Mouse (Mus musculus) liver, embryonic 14.5 days (tissue): ENCODE measurements around the gene Popdc2. TPM values are rescaled to one million over a fixed set of nuclear protein-coding genes. Genes with fewer than 3 reads are reported as not detected.

Experiments
- ATAC-seq: fragments of 200-750 bp; cut with Nextera tagmentation; 2 replicates; pipeline ENCODE4 v1.8.0; 2017; ENCODE audit warnings: moderate number of reproducible peaks, mild to moderate bottlenecking, moderate library complexity; ENCODE audit not compliant: insufficient read depth
- DNase-seq, 3 experiments: peaks; one replicate each; pipeline ENCODE4 v3.0.0-alpha.2; 2012 to 2013; ENCODE audit warnings: low read depth in 3 of 3, low spot score in 3 of 3
- H3K27ac ChIP-seq: fragments of 300-500 bp; sonication (generic); 2 replicates; pipeline ENCODE4 v1.5.1; 2014; ENCODE audit warnings: moderate library complexity, mild to moderate bottlenecking, control low read depth, inconsistent platforms
- H3K27me3 ChIP-seq: fragments of 300-500 bp; sonication (generic); 2 replicates; pipeline ENCODE4 v1.6.1; 2014; ENCODE audit warnings: mild to moderate bottlenecking, low read length, moderate library complexity; ENCODE audit not compliant: control insufficient read depth, insufficient read depth
- H3K36me3 ChIP-seq: fragments of 300-500 bp; sonication (generic); replicated peaks from 2 replicates; pipeline ENCODE4 v1.6.1; 2014; ENCODE audit warnings: low read depth; ENCODE audit not compliant: control insufficient read depth, insufficient read depth
- H3K4me1 ChIP-seq, 2 experiments: fragments of 200-500 bp in 1 of 2; fragments of 300-500 bp in 1 of 2; sonication (generic) in 1 of 2; replicated peaks; 2 replicates each; pipeline ENCODE4 v1.6.1; 2012 to 2014; ENCODE audit warnings: antibody characterized with exemption in 1 of 2, inconsistent platforms in 1 of 2, low read length in 1 of 2; ENCODE audit not compliant: control insufficient read depth in 2 of 2, insufficient read depth in 2 of 2
- H3K4me2 ChIP-seq: fragments of 300-500 bp; sonication (generic); 2 replicates; pipeline ENCODE4 v1.6.1; 2014; ENCODE audit warnings: low read depth, mild to moderate bottlenecking, control low read depth, moderate library complexity
- H3K4me3 ChIP-seq, 2 experiments: fragments of 200-500 bp in 1 of 2; fragments of 300-500 bp in 1 of 2; sonication (generic) in 1 of 2; 2 replicates each; pipeline ENCODE4 v1.5.1; 2012 to 2014; ENCODE audit warnings: low read depth in 2 of 2, low read length in 2 of 2, mild to moderate bottlenecking in 2 of 2, control low read depth in 1 of 2, inconsistent platforms in 1 of 2, moderate library complexity in 1 of 2; ENCODE audit not compliant: insufficient read depth in 1 of 2
- H3K9ac ChIP-seq: fragments of 300-500 bp; sonication (generic); replicated peaks from 2 replicates; pipeline ENCODE4 v1.6.1; 2014; ENCODE audit warnings: mild to moderate bottlenecking, control low read depth, moderate library complexity
- H3K9me3 ChIP-seq: fragments of 300-500 bp; sonication (generic); 2 replicates; pipeline ENCODE4 v1.6.1; 2016; ENCODE audit warnings: low read length, mixed read lengths; ENCODE audit not compliant: control insufficient read depth
- CTCF ChIP-seq: IDR thresholded peaks from 2 replicates; pipeline ENCODE4 v1.5.1; 2016; ENCODE audit warnings: antibody characterized with exemption, low read depth, control low read depth
- EP300 ChIP-seq: IDR thresholded peaks from 2 replicates; pipeline ENCODE4 v1.6.1; 2016; ENCODE audit warnings: antibody characterized with exemption, low read depth
- WGBS: fragments of 180-500 bp; shearing (Covaris S2); extraction: QIAGEN DNeasy Blood & Tissue Kit; methylation state at CpG from one replicate; pipeline ENCODE4 v1.1.7; 2014; ENCODE audit not compliant: insufficient replicate concordance; 5-methylcytosine and 5-hydroxymethylcytosine counted together
- polyA plus RNA-seq, 2 experiments: library from polyadenylated mRNA; depleted of rRNA in 1 of 2; stranded (reverse) in 1 of 2; unstranded in 1 of 2; fragments of >200 nt; fragmentation: Nextera tagmentation in 1 of 2; extraction: Ambion mirVana in 1 of 2; gene quantifications; 2 replicates each; pipeline versions ENCODE4 v1.2.1 to v1.2.3; 2012 to 2014

Popdc2 gene
- polyA plus RNA-seq, 2 experiments, result 23.2 to 24.5 TPM

DNA sequence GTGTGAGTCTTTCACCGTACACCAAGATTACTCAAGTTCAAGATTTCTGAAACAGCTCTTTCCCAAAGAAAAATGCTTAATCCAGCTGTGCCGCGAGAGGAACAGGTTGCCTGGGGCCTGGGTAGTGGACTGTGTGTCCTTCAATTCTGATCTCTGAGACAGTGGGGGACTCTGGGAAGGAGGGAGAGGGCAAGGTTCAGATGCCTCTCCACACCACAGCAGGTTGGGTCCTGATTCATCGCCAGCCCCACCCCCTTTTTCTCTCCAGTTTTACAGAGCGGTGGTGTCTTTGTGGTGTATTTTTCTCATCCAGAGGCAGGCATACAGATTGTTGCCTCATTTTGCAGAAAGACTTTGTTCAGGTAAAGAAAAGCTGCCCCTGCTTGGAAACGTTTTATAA lies 36.3 kb downstream of the Popdc2 start:
- Histone ChIP-seq H3K4me2 (no peak overlapping the region), H3K27ac (no peak overlapping the region), H3K36me3 (no peaks in the 10 kb centered on the region), H3K9me3 (no peaks in the 10 kb centered on the region), H3K4me1 (peaks cover 0 to 30% of the 10 kb centered on the region in 2 experiments; a peak in 2 of 4 replicates), H3K4me3 (no peak overlapping the region), H3K27me3 (no peaks in the 10 kb centered on the region), H3K9ac (no peak overlapping the region)
- ATAC-seq (no peak), DNase-seq (no peak)
- TF ChIP-seq CTCF (no peak), EP300 (no peak)
- 72% methylated on average over 6 of the region's 6 CpGs for WGBS

DNA sequence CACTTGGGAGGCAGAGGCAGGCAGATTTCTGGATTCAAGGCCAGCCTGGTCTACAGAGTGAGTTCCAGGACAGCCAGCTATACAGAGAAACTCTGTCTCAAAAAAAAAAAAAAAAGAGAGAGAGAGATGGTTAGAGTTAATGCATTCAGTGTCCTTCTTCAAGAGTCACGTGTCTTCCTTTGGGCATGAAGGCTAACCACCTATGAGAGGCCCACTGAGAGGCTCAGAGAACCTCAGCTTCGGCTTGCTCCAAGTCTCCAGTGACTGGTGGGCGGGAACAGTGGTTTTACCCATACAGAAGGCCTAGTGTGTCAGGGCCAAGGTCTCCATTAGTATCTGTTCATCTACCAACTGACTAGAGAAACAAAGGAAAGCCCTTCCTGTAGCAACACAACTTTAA lies 37.1 kb downstream of the Popdc2 start:
- ATAC-seq (peak; percentile 15; the same call in 1 of the 2 replicates), DNase-seq (no peak)
- 41% methylated on average over 3 of the region's 3 CpGs for WGBS
- peaks cover 0 to 33% of the 10 kb centered on the region in 2 experiments; a peak in 2 of 4 replicates for H3K4me1 ChIP-seq
- no peak overlapping the region for H3K4me3 ChIP-seq
- no peaks in the 10 kb centered on the region for H3K9me3 ChIP-seq
- TF ChIP-seq EP300 (no peak), CTCF (no peak)
- peak overlapping the region; percentile 48; the same call in 1 of the 2 replicates for H3K4me2 ChIP-seq
- H3K36me3 ChIP-seq, result no peaks in the 10 kb centered on the region
- no peak overlapping the region for H3K27ac ChIP-seq
- H3K27me3 ChIP-seq, result no peaks in the 10 kb centered on the region
- H3K9ac ChIP-seq, result no peak overlapping the region

DNA sequence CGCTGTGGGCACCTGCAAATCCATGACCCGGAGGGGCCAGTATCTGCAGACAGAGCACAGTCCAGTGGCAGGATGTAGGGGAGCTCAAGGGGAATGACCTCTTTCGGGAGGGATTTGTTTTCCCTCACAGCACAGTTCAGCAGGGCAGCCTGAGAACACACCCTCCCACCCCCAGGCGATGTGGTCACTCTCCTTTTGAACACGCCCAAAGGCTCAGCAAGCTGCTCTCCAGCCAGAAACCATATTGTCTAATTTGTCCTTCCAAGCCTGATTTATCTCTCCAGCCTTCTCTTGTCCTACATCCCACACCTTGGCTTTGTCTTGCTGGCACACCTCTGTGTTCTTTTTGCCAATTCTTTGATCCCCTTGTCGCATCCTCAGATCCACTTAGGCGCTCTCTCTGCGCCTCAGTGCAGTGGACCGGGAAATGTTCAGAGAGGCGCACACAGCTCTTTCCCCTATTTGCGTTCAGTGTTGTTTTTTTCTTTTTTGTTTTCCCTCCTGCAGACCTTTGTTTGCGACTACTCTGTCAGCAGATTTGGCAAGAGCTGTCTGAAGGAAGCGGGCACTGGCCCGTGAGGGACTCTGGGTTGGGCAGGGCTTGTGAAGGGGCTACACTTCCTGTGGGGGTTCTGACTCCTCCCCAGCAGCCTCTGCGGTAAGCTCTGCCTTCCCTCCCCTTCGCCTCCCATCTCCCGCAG lies 37.7 kb downstream of the Popdc2 start:
- H3K9me3 ChIP-seq, result no peaks in the 10 kb centered on the region
- H3K4me3 ChIP-seq, result peak overlapping the region in 1 of 2 experiments; percentile 14; a peak in 1 of 4 replicates
- DNase-seq, result no peak
- peak overlapping the region; percentile 48 for H3K4me2 ChIP-seq
- ATAC-seq, result peak; percentile 75
- no peak overlapping the region for H3K9ac ChIP-seq
- H3K27ac ChIP-seq, result no peak overlapping the region
- no peaks in the 10 kb centered on the region for H3K27me3 ChIP-seq
- TF ChIP-seq EP300, result no peak
- TF ChIP-seq CTCF, result no peak
- WGBS, result 11% methylated on average over 17 of the region's 17 CpGs
- no peaks in the 10 kb centered on the region for H3K36me3 ChIP-seq
- H3K4me1 ChIP-seq, result peaks cover 0 to 29% of the 10 kb centered on the region in 2 experiments; a peak in 2 of 4 replicates

DNA sequence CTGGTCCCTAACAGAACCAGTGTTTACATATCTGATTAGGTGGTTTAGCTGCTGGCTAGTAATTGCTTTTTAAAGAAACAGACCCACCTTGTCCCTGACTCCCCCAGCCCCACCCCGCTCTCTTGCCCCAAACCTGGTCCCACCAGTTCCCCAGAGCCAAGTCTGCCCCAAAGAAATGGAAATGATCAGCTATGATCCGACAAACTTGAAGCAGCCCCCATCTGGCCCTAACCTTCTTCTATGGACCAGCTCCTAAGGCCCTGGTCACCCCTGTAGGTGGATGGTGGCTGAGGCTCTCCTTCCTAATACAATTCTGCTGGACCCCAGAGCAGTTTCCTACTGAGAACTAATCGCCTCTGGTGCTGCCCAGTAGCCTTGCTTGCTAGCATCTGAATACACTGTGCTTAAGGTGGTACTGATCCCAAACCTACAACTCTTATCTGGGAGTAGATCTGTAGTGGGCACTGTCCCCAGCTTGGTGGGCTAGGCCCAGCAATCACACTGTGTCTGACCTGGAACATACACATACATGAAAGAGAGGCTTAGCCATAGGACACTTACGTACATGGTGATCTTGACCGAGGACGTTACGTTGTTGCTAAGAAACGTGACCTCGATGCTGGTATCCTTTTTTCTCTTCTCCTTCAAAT lies 38.4 kb downstream of the Popdc2 start:
- DNase-seq (no peak), ATAC-seq (no peak)
- TF ChIP-seq EP300, result no peak
- TF ChIP-seq CTCF, result no peak
- no peak overlapping the region for H3K9ac ChIP-seq
- no peak overlapping the region for H3K27ac ChIP-seq
- H3K9me3 ChIP-seq, result no peaks in the 10 kb centered on the region
- no peaks in the 10 kb centered on the region for H3K27me3 ChIP-seq
- H3K4me1 ChIP-seq, result peaks cover 0 to 26% of the 10 kb centered on the region in 2 experiments; a peak in 2 of 4 replicates
- no peaks in the 10 kb centered on the region for H3K36me3 ChIP-seq
- H3K4me3 ChIP-seq, result no peak overlapping the region
- H3K4me2 ChIP-seq, result peak overlapping the region; percentile 48
- 74% methylated on average over 9 of the region's 9 CpGs for WGBS

GRCm38 (mm10) chr16:38401468-38401867 lies 39.5 kb downstream of the Popdc2 start:
- Histone ChIP-seq H3K4me2 (no peak overlapping the region), H3K9me3 (no peaks in the 10 kb centered on the region), H3K4me3 (no peak overlapping the region), H3K27me3 (no peaks in the 10 kb centered on the region), H3K9ac (no peak overlapping the region), H3K4me1 (peaks cover 0 to 24% of the 10 kb centered on the region in 2 experiments; a peak in 2 of 4 replicates), H3K27ac (no peak overlapping the region), H3K36me3 (no peaks in the 10 kb centered on the region)
- DNase-seq (no peak), ATAC-seq (no peak)
- WGBS, result 76% methylated on average over 6 of the region's 6 CpGs
- TF ChIP-seq CTCF, result no peak
- no peak for TF ChIP-seq EP300
